Mouse (Mus musculus) heart, postnatal 10 days (tissue): ENCODE measurements around the gene Pnmal1. TPM values are rescaled to one million over a fixed set of nuclear protein-coding genes. Genes with fewer than 3 reads are reported as not detected.

ENCODE experiments used
- DNase-seq, 2 experiments: peaks; one replicate each; pipeline ENCODE4 v3.0.0; 2021
- intact Hi-C: fragments of 180-260 bp; cut with DNase I; formaldehyde crosslinking; loops from one replicate; pipeline ENCODE4 v1.15.1; 2025
- total RNA-seq, 2 experiments: library from RNA; stranded (reverse); gene quantifications; 2 replicates each; pipeline ENCODE4 v1.2.3; 2021

Gene Pnmal1
- total RNA-seq, 2 experiments from 2014 or later = not detected

DNA sequence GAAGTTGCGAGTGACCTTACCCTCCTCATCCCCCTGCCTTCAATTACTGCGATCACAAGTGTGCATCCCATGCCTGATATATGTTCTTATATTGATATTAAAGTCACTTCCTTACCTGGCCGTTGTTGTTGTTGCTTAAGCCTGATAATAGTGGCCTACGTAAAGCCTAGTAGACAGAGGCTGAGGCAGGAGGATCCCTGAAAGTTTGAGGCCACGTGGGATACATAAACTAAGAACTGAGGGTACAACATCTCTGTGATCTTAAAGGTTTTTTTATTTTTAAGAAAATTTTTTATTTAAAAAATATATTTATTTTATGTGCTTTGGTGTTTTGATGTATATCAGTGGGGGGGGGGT lies 33.0 kb downstream of the Pnmal1 start, which contains the start of gene Ccdc8:
TSS of gene Ccdc8 (plus strand) at position 258 of the 357 bp plus-strand sequence.
- DNase-seq = no peak
- intact Hi-C loops = no loop called here

DNA sequence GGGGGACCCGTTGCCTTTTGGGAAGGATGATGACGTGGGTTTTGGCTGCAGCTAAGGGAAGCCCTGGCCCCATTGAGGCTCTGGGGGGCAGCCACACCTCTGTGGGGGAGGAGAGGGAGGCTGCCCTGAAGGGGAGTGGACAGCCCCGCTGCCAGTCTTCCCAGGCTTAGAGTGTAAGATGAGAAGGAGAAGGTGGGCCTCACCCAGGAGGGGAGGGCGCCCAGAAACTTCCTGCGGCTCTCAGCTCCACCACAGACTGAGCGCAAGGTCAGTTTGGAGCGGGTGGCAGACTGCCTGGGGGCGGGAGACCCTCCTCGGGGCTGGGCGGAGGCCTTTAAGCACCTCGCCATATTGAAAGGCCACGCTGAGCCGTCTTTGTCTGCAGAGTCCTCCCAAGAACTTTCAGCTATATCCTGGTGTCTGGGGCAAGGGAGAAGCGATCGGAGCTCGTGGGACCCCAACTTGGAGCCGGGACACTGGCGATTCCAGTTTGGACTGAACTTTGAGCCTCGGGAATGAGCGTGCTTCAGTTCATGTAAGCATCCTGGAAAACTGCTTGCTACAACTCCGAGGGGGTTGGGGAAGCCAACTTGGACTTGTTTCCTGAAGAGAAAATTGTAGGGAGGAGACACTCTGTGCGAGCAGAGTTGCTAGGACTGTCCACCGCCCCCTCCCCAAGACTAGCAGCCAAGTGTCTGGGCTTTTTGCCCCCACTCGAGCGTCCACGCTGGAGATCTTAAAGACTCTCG lies 34.3 kb downstream of the Pnmal1 start:
- DNase-seq = peak; percentile 88 to 93
- intact Hi-C loops = no loop called here

DNA sequence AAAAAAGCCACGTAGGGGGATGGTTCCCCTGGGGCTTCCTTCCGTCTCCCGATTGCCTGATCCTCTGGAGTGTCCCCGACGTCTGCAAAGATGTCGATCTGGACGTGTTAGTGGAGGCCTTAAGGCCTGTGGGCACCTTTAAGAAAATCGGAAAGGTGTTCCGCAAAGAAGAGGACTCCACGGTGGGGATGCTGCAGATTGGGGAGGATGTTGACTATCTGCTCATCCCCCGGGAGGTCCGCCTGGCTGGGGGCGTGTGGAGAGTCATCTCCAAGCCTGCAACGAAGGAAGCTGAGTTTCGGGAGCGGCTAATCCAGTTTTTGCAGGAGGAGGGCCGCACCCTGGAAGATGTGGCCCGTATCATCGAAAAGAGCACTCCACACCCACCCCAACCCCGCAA lies 34.9 kb downstream of the Pnmal1 start:
- intact Hi-C loops = no loop called here
- DNase-seq = peak; percentile 39 to 48

DNA sequence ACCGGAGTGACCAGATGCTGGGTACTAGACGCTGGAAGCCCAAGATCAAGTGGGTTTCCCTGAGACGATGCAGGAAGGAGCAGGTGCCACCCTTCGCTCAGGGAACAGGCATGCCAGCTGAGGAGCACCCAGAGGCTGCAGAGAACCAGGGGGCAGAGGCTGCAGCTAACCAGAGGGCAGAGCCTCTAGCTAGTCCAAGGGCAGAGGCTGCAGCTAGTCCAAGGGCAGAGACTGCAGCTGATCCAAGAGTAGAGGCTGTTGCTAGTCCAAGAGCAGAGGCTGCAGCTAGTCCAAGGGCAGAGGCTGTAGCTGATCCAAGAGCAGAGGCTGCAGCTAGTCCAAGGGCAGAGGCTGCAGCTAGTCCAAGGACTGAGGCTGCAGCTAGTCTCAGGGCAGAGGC lies 35.9 kb downstream of the Pnmal1 start:
- intact Hi-C loops = no loop called here
- DNase-seq = no peak

DNA sequence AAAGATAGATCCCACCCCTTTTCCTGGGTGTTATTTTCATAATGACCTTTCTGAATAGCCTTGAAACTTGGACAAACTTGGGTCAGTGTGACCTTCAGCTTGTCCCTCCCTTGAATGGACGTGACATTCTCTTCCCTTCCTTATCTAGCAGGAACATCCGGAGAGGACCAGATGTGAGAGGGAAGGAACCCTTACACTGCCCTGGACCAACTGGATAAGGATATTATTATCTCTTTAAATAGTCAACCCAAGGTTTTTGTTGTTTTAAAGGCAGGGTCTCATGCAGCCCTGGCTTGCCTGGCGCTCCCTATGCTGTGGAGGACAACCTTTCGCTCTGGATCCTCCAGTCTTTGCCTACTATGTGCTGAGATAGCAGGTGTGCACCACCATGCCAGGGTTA lies 39.8 kb downstream of the Pnmal1 start:
- no peak for DNase-seq
- intact Hi-C loops = loop anchor here (2.0 kb wide), 1 partner anchor 48 kb away; no protein-coding TSS in a partner anchor

DNA sequence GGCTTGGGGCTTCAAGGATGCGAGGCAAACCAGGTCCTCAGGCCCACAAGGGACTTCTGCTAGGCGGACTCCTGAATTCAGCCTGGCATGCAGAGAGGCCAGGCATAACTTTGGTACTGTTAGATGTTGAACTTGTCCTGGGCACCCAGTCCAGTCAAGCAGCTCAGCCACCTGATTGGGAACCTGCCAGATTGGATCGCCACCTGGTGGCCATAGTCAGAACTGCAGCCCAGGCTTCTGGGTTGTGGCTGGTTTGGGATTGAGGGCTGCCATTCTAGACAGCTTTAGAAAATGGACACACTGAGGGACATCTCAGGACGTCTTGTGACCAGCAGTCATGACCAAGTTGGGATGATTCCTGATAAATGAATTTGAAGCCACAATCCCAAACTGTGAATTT lies 40.2 kb downstream of the Pnmal1 start:
- DNase-seq = peak; percentile 91 to 96
- intact Hi-C loops = loop anchor here (2.0 kb wide), 1 partner anchor 49 kb away; no protein-coding TSS in a partner anchor

DNA sequence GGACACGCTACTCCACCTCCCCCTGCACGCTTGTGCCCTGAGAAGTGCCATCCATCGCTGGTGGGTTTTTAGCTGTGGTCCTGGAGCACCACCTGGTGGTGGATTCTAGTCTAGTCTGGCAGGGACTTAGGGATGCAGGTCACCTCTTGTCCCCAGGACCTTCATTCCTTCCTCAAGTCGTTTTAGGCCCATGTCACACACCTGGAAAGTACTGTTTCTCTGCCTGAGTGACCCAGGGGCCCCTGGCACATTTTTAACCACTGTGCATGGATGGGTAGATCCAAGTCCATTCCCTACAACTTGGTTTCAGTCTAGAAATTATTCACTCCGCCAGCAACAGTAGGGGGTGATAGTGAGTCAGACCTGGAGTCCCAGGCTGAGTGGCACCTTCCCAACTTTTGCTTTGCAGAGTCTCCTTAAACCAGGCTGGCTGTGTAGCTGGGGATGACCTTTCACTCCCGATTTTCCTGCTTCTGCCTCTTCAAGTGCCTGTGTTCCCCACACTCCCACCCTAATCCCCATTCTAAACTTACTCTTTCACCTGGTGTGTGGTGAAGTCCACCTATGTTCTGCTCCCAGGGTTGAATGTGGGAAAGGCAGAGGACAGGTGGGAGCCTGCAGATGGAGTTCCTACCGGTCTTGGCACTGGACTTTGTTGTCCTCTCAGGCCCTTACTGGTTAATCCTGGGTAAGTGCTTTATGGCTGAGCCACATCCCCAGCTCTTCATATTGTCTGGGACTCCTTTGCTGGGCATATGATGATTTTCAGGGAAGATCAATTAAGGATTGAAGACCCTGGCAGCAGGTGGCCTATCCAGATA lies 43.1 kb downstream of the Pnmal1 start:
- intact Hi-C loops = loop anchor here (1.0 to 2.0 kb wide), 4 partner anchors 48 to 70 kb away; no protein-coding TSS in a partner anchor

DNA sequence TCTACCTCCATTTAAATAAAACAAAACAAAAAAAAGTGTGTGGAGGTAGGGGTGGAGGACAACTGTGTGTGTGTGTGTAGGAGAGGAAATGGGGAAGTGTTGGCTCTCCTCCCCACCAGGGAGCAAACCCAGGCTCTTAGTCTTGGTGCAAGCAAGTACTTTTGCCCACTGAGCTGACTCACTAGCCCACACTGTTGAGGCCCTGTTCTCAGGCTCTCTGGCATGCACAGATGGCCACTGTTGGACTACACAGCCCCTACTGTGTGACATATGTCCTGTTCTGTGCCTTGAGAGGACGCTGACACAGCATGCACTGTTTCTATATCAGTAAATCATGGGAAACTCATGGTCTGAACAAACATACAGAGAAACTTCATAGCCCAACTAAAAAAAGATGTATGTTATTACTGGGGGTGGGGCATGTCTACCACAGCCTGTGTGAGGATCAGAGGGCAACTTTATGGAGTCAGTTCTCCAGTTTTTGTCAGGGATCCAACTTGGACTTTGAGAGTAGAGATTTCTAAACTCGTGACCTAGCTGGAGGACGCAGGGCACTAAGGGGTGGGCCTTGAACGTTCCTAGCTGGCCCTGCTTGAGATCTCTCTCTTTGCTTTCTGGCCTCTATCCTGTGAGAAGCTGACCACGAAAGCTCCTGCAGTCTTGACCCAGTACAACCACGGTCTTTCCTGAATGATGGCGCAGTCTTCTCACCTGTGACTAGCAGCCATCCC lies 43.9 kb downstream of the Pnmal1 start:
- no peak for DNase-seq
- intact Hi-C loops = loop anchor here (2.0 kb wide), 1 partner anchor 47 kb away; no protein-coding TSS in a partner anchor

More for the DNA sequence above, 43.1 kb downstream of the Pnmal1 start:
- DNase-seq = peak; percentile 88 to 92

DNA sequence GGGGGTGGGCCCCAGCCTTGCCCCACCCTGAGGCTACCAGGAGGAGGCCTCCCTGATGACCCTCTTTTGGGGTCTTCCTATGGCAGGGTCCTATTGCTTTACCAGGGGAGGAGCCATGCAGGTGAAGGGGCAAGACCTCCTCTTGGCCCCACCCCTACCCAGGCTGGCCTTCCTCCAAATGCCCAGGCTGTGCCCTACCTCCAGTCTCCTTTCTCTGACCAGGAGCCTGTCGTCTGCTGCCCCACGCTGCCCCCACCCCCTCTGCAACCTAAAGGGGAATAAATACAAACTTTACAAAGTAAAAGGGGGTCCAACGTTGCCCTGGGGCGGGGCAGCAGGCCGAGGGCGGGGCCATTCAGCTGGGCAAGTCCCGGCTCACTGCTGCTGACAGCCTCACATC lies 45.2 kb downstream of the Pnmal1 start:
- intact Hi-C loops = loop anchor here (2.0 kb wide), 1 partner anchor 20 kb away; no protein-coding TSS in a partner anchor
- DNase-seq = no peak

DNA sequence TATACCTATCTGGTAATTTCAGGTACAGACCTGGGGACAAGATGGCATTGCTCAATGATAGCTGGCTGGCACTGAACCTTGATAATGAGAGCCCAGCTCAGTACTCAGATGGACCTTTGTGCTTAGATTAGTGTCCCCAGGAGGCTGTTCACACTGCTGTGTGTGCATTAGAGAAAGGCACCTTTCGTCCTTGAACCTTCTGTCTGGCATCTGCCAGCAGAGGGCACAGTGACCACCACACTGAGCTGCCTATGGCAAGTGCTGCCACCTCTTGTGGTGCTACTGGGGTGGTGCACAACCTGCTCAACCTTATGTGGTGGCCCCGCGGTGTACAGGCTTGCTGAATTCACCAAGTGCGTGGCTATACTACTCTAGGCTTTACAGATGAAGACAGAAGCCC lies 47.8 kb downstream of the Pnmal1 start:
- no peak for DNase-seq
- intact Hi-C loops = loop anchor here (1.0 kb wide), 1 partner anchor 44 kb away; no protein-coding TSS in a partner anchor

DNA sequence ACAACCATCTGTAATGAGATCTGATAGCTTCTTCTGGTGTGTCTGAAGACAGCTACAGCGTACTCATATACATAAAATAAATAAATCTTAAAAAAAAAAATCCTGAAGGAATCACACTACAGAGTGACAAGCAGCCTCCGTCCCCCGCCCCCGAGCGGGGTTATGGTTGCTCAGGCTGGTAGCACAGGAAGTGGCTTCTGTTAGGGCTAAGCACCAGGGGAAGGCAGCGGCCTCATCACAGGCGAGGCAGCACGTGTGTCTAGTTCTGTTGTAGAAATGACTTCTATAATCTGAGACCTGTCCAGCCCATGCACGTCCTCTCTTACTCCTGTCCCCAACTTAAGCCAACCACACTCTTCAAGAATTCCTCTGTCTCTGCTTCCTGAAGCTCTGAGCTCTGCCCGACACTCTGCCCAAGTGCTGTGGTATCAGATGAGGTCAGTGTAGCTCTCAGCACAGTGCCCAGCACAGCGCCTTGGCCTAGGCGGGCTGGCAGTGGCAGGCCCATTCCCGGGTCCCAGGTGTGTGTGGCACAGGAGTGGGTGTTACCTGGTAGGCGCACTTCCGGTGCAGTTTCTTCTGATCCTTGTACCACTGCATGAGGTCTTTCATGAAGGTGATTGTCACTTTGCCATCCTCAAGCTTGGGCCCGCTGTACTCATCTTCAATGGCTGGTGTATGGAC lies 50.0 kb downstream of the Pnmal1 start:
- DNase-seq = no peak
- intact Hi-C loops = no loop called here

DNA sequence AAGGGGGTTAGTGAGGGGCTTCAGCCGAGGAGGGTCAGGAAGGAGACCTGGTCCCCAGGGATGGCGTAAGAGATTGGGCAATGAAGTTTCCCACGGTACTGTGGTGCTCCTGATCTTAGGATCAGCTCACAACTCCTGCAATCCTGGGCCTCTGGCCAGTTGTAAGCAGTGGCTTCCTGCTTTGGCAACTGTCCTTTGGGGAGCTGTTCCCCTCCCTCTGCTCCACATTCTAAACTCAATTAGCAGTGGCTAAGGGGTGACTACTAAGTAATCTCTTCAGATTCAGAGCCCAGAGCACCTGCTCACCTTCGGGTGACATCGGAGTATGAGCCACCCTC lies 50.5 kb downstream of the Pnmal1 start:
- no peak for DNase-seq
- intact Hi-C loops = no loop called here

DNA sequence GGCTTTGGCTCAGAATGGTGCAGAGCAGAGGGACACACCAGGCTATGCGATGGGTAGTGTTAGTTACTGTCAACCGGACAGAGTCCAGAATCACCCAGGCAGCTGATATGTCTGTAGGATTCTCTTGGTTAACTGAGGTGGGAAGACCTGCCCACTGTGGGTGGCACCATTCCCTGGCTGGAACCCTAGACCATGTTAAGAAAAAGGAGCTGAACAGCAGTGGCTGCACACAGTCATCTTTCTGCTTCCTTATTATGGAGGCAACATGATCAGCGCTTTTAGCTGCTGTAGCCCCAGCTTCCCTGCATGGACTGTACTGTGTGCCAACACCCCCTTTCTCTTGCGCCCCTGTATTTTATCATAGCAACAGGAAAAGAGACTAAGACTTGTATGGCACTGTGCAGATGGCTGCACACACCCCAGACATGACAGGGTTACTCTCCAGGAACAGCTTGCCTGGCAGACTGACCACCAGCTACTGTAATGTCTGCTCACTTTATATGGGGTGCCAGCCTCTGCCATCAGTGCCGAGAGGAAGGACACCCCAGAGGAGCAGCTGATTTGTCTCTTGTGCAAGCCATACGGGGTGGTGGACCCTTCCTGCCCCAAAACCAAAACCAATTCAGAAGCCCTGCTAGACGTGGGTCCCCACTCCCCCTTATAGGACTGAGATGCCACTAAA lies 52.6 kb downstream of the Pnmal1 start:
- no peak for DNase-seq
- intact Hi-C loops = no loop called here

Other genes with a start within 250 kb of the Pnmal1 start
- gene Ceacam9, start 237.8 kb upstream of the Pnmal1 start, total RNA-seq = not detected
- 100 to 1,000 TPM; 118 TPM for gene Ap2s1, start 221.3 kb upstream of the Pnmal1 start, total RNA-seq
- 10 to 100 TPM; 22.6 to 28.7 TPM for gene Slc1a5, start 178.3 kb upstream of the Pnmal1 start, total RNA-seq
- gene Strn4, start 143.8 kb upstream of the Pnmal1 start, total RNA-seq = 10 to 100 TPM; 80.1 to 81.2 TPM
- 10 to 100 TPM; 45.5 to 48.1 TPM for gene Fkrp, start 142.9 kb upstream of the Pnmal1 start, total RNA-seq
- gene Prkd2, start 116.8 kb upstream of the Pnmal1 start, total RNA-seq = 10 to 100 TPM; 27.8 to 31.9 TPM
- 10 to 100 TPM; 28.2 to 32.7 TPM for gene Dact3, start 84.4 kb upstream of the Pnmal1 start, total RNA-seq
- gene Gng8, start 67.9 kb upstream of the Pnmal1 start, total RNA-seq = 1 to 10 TPM in 1 of 2 experiments, under 1 TPM in 1; 0.82 to 1.4 TPM
- gene Ptgir, start 53.2 kb upstream of the Pnmal1 start, total RNA-seq = 1 to 10 TPM; 2.6 to 2.8 TPM
- gene Calm3, start 35.6 kb upstream of the Pnmal1 start, total RNA-seq = 100 to 1,000 TPM; 252 to 262 TPM
- 1 to 10 TPM; 5.0 to 5.2 TPM for gene Pnmal2, start 15.0 kb upstream of the Pnmal1 start, total RNA-seq
- under 1 TPM in 1 of 2 experiments, not detected in 1; 0.10 TPM for gene Gm42372, start 23.4 kb downstream of the Pnmal1 start, total RNA-seq
- gene Ccdc8, start 33.0 kb downstream of the Pnmal1 start, total RNA-seq = 10 to 100 TPM; 15.6 to 18.0 TPM
- gene Ppp5c, start 68.2 kb downstream of the Pnmal1 start, total RNA-seq = 100 to 1,000 TPM; 104 to 105 TPM
- 1 to 10 TPM; 1.5 to 7.1 TPM for gene Hif3a, start 102.7 kb downstream of the Pnmal1 start, total RNA-seq
- gene Psg16, start 114.4 kb downstream of the Pnmal1 start, total RNA-seq = under 1 TPM in 1 of 2 experiments, not detected in 1; 0.10 TPM
- not detected for gene Ceacam3, start 190.6 kb downstream of the Pnmal1 start, total RNA-seq
- gene Psg29, start 243.8 kb downstream of the Pnmal1 start, total RNA-seq = not detected